Mouse (Mus musculus) forebrain, embryonic 16.5 days (tissue): ENCODE data around the gene Luc7l. TPM values are rescaled to one million over a fixed set of nuclear protein-coding genes. Genes with fewer than 3 reads are reported as not detected.

Experiments used
- ATAC-seq: fragments of 200-750 bp; cut with Nextera tagmentation; 2 replicates; pipeline ENCODE4 v1.8.0; 2017; ENCODE audit warnings: mild to moderate bottlenecking, moderate library complexity
- H3K27ac ChIP-seq: fragments of 300-500 bp; sonication (generic); 2 replicates; pipeline ENCODE4 v1.5.1; 2014; ENCODE audit warnings: low read length, control low read depth
- H3K27me3 ChIP-seq: fragments of 300-500 bp; sonication (generic); replicated peaks from 2 replicates; pipeline ENCODE4 v1.6.1; 2014; ENCODE audit warnings: low read length; ENCODE audit not compliant: control insufficient read depth, insufficient read depth
- H3K36me3 ChIP-seq: fragments of 300-500 bp; sonication (generic); 2 replicates; pipeline ENCODE4 v1.6.1; 2014; ENCODE audit not compliant: control insufficient read depth, insufficient read depth
- H3K4me1 ChIP-seq: fragments of 300-500 bp; sonication (generic); replicated peaks from 2 replicates; pipeline ENCODE4 v1.6.1; 2014; ENCODE audit warnings: low read length; ENCODE audit not compliant: control insufficient read depth, insufficient read depth
- H3K4me2 ChIP-seq: fragments of 300-500 bp; sonication (generic); 2 replicates; pipeline ENCODE4 v1.6.1; 2014; ENCODE audit warnings: mild to moderate bottlenecking, low read length, control low read depth
- H3K4me3 ChIP-seq: fragments of 300-500 bp; sonication (generic); replicated peaks from 2 replicates; pipeline ENCODE4 v1.5.1; 2014; ENCODE audit warnings: mild to moderate bottlenecking, low read length, control low read depth
- H3K9ac ChIP-seq: fragments of 300-500 bp; sonication (generic); replicated peaks from 2 replicates; pipeline ENCODE4 v1.6.1; 2014; ENCODE audit warnings: low read depth, low read length, control low read depth
- H3K9me3 ChIP-seq: fragments of 300-500 bp; sonication (generic); 2 replicates; pipeline ENCODE4 v1.6.1; 2016; ENCODE audit warnings: low read length; ENCODE audit not compliant: control insufficient read depth
- WGBS: fragments of 180-500 bp; shearing (Covaris S2); extraction: QIAGEN DNeasy Blood & Tissue Kit; methylation state at CpG from one replicate; pipeline ENCODE4 v1.1.7; 2014; 5-methylcytosine and 5-hydroxymethylcytosine counted together
- polyA plus RNA-seq: library from polyadenylated mRNA; unstranded; fragments of >200 nt; fragmentation: Nextera tagmentation; extraction: Ambion mirVana; gene quantifications from 2 replicates; pipeline ENCODE4 v1.2.1, GENCODE M21; 2015

The Luc7l gene
- polyA plus RNA-seq: 123 and 124 TPM in 2 replicates

DNA sequence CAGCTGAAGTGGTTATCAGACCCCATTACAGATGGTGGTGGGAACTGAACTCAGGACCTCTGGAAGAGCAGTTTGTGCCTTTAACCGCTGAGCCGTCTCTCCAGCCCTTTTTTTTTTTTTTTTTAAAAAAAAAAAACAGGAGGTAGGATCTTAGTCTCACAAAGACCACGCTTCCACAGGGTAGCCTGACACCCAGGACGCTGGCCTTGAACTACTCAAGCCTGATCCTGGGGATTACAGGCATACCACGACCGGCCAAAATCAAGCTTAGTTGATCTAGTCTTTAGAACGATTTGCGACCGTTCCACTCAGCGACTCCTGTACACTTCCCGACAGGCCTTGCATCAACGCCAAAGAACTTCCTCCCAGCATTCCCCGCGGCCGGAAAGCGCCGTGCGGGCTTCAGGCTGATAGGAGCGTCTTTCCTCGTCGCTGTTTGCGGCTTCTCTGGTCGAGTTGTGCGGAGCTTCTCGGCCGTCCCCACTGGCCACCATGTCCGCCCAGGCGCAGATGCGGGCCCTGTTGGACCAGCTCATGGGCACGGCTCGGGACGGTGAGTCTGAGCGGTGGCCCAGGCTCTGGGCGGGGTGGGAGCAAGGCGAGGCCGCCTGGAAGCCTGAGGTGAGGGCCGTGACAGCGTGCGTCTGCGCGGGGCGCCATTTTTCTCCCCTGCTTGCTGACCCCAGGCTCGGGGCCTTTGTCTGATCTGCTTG, at the start of gene Luc7l:
Luc7l (plus strand) TSS at position 358 of the 713 bp plus-strand sequence.
- H3K9me3 ChIP-seq: no peaks in the 10 kb centered on the region
- peak within 1 kb of the TSS; percentile 94 for H3K9ac ChIP-seq
- peaks cover 11% of the 10 kb centered on the region; the same call in 1 of the 2 replicates for H3K36me3 ChIP-seq
- H3K4me2 ChIP-seq: peak within 1 kb of the TSS; percentile 67
- peak within 1 kb of the TSS; percentile 98 for H3K27ac ChIP-seq
- under 1% methylated on average over 43 of the region's 43 CpGs for WGBS
- peak within 1 kb of the TSS; percentile 90 for H3K4me3 ChIP-seq
- H3K4me1 ChIP-seq: peaks cover 13% of the 10 kb centered on the region
- ATAC-seq: peak; percentile 98
- H3K27me3 ChIP-seq: no peaks in the 10 kb centered on the region

DNA sequence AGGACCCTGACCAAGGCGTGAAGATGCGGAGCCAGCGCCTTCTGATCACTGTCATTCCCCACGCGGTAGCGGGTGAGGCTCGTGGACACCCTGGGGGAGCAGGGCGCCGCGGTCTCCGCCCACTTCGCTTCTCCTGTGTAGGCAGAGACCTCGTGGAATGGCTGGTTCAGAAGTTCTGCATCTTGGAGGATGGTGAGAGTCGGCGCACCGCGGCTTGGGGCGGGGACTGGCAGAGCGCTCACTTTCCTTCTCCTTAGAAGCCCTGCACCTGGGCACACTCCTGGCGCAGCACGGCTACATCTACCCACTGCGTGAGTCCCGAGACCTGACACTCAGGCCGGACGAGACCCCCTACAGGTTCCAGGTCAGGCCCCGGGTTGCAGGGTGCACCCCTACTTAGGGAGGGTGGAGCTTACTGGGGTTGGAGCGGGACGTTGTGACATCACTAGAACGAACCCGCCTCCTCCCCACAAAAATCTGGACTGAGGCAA, 49.3 kb upstream of the Luc7l start:
- Histone ChIP-seq H3K4me2 (peak overlapping the region; percentile 81), H3K9me3 (no peaks in the 10 kb centered on the region), H3K27ac (no peak overlapping the region), H3K36me3 (no peaks in the 10 kb centered on the region), H3K27me3 (peaks cover 30% of the 10 kb centered on the region), H3K4me3 (peak overlapping the region; percentile 48), H3K9ac (peak overlapping the region; percentile 12; the same call in 1 of the 2 replicates), H3K4me1 (peaks cover 17% of the 10 kb centered on the region)
- 2% methylated on average over 30 of the region's 30 CpGs for WGBS
- peak; percentile 52 for ATAC-seq

DNA sequence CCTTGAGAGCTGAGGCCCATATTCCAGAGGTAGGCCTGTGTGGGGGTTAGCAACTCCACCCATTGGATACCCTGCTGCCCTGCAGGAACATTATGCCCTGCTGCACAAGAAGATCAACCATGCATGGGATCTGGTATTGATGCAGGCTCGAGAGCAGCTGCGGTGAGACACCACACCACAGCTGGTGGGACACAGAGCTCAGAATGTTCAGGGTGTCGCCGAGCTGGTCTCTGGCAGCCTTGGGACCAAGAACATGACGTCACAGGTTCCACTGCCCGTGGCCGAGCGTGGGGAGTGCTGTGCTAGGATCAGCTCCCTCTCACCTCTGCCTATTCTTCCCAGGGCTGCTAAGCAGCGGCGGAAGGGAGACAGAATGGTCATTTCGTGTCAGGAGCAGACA, 47.9 kb upstream of the Luc7l start:
- 25% methylated on average over 11 of the region's 11 CpGs for WGBS
- peaks cover 29% of the 10 kb centered on the region for H3K27me3 ChIP-seq
- no peak overlapping the region for H3K4me2 ChIP-seq

DNA sequence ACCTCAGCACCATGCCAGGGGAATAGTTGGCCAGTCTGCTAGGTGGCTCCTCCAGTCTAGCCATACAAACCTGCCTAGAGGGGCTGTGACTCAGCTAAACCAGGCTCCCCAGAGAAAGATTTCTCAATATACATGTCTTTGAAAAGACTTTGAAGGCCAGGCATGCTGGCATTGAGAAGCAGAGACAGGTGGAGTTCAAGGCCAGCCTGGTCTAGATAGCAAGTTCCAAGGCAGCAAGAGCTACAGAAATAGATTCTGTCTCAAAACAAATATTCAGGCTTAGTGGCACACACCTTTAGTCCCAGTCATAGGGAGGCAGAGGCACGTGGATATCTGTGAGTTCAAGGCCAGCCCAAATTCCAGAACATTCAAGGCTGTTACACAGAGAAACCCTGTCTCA, 46.3 kb upstream of the Luc7l start:
- H3K27ac ChIP-seq: no peak overlapping the region
- H3K36me3 ChIP-seq: no peaks in the 10 kb centered on the region
- peaks cover 23% of the 10 kb centered on the region for H3K27me3 ChIP-seq
- no peak overlapping the region for H3K4me2 ChIP-seq
- no peak overlapping the region for H3K9ac ChIP-seq
- WGBS: 60% methylated on average over 1 of the region's 1 CpGs
- peaks cover 10% of the 10 kb centered on the region for H3K4me1 ChIP-seq
- no peak overlapping the region for H3K4me3 ChIP-seq
- H3K9me3 ChIP-seq: no peaks in the 10 kb centered on the region
- ATAC-seq: no peak

More for the DNA sequence above, 47.9 kb upstream of the Luc7l start:
- H3K4me1 ChIP-seq: peaks cover 17% of the 10 kb centered on the region
- H3K27ac ChIP-seq: no peak overlapping the region
- H3K36me3 ChIP-seq: no peaks in the 10 kb centered on the region
- no peak overlapping the region for H3K4me3 ChIP-seq
- no peaks in the 10 kb centered on the region for H3K9me3 ChIP-seq
- H3K9ac ChIP-seq: no peak overlapping the region
- ATAC-seq: no peak

DNA sequence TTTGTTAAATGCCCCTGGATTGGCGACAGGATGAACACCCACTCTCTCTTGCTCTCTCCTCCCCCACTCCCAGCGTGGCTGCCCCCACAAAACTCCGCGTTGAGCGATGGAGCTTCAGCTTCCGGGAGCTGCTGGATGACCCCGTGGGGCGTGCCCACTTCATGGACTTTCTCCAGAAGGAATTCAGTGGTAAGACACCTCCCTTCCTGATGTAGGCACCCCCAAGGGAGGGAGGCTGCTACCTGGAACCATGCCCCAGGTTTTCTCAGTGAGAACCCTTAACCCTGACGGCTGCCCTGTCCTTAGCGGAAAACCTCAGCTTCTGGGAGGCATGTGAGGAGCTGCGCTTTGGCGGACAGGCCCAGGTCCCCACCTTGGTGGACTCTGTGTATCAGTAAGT, 45.0 kb upstream of the Luc7l start, which contains the start of gene Arhgdig:
Arhgdig (minus strand) TSS at position 101 of the 400 bp plus-strand sequence.
- whole genome bisulfite sequencing: 90% methylated on average over 12 of the region's 12 CpGs
- no peak within 1 kb of the TSS for H3K27ac ChIP-seq
- H3K27me3 ChIP-seq: peaks cover 14% of the 10 kb centered on the region
- H3K36me3 ChIP-seq: no peaks in the 10 kb centered on the region
- ATAC-seq: no peak
- no peak within 1 kb of the TSS for H3K4me3 ChIP-seq
- no peaks in the 10 kb centered on the region for H3K9me3 ChIP-seq
- H3K4me2 ChIP-seq: no peak within 1 kb of the TSS
- H3K9ac ChIP-seq: no peak within 1 kb of the TSS
- peaks cover 9% of the 10 kb centered on the region for H3K4me1 ChIP-seq

DNA sequence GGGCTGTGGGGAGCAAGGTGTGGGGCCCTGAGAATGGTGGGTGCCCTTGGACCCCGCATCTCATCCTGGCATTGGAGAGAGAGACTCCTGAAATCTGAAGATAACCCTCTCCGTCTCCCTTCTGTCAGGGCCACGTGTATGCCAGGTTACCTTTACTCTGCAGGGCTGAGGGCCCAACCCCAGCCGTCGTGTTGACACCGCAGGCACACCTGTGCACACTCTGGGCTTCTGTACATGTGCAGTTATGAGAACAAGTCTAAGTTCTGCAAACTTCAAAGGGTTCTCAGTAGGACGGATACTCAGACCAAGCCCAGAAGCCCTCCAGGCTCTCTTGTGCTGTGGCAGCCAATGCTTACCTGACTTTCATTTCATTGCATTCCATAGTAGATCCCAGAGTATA, 40.5 kb upstream of the Luc7l start:
- Histone ChIP-seq H3K9ac (no peak overlapping the region), H3K36me3 (no peaks in the 10 kb centered on the region), H3K4me1 (no peaks in the 10 kb centered on the region), H3K27me3 (no peaks in the 10 kb centered on the region), H3K4me3 (no peak overlapping the region), H3K4me2 (no peak overlapping the region), H3K27ac (no peak overlapping the region), H3K9me3 (no peaks in the 10 kb centered on the region)
- WGBS: 93% methylated on average over 7 of the region's 7 CpGs
- ATAC-seq: no peak

DNA sequence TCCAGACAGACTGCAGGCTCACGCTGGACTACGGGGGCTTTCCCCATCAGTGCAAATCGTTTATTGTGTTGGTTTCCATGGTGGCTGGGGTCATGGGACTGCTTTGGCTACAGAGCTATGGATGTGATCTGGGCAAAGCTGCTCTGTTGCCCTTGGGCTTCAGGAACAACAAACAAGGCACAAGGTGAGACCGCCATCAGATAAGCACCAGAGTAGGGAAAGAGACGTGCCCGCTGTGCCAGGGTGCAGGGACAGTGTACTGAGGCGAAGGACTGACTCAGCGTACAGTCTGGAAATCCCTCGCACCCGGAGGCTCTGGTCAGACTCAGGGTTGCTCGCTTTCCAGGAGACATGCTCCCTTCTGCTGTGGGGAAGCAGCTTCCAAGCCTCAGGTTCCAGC, 40.0 kb upstream of the Luc7l start:
- ATAC-seq: no peak
- Histone ChIP-seq H3K27ac (no peak overlapping the region), H3K4me2 (no peak overlapping the region), H3K9me3 (no peaks in the 10 kb centered on the region), H3K4me3 (no peak overlapping the region), H3K27me3 (no peaks in the 10 kb centered on the region), H3K36me3 (no peaks in the 10 kb centered on the region), H3K4me1 (no peaks in the 10 kb centered on the region), H3K9ac (no peak overlapping the region)
- 89% methylated on average over 11 of the region's 11 CpGs for WGBS

DNA sequence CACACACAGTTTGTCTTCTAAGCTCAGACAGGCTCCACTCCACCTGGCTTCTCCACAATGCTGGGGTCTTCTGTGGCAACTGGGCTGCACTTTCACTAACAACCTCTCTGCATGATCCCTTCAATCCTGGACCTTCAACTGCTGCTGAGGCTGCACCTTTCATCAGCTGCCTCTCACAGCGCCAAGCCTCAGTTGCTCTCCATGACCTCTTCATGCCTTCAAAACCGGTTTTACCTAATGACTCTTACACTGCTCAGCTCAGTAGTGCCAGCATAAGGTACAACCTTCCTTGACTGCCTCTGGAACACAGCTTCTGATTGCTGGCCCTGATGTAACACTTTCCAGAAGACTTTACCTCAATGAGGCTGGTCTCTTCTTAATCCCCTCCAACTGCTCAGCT, 31.2 kb upstream of the Luc7l start:
- Histone ChIP-seq H3K9ac (no peak overlapping the region), H3K4me3 (no peak overlapping the region), H3K27ac (no peak overlapping the region), H3K9me3 (no peaks in the 10 kb centered on the region), H3K36me3 (no peaks in the 10 kb centered on the region), H3K27me3 (no peaks in the 10 kb centered on the region), H3K4me2 (no peak overlapping the region), H3K4me1 (no peaks in the 10 kb centered on the region)
- no peak for ATAC-seq
- WGBS: 69% methylated on average over 2 of the region's 2 CpGs

DNA sequence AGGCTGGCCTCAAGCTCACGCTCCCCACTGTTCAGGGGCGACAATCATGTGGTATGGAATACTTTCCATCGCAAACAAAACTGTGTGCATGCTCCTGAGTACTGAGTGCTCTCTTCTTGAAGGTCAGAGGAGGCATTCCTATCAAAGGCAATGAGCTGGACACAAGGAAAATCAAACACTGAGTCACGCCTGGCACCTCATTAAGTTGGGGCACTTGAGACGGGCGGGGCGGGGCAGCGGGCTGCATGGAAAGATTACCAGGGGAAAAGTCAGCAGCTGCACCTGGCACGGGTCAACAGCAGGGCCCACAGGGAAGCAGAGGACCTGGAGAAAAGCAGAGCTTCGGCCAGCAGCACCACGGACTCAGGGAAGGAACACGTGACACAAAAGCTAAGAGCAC, 27.5 kb upstream of the Luc7l start:
- Histone ChIP-seq H3K4me2 (no peak overlapping the region), H3K4me1 (no peaks in the 10 kb centered on the region), H3K27ac (no peak overlapping the region), H3K9me3 (no peaks in the 10 kb centered on the region), H3K9ac (no peak overlapping the region), H3K36me3 (no peaks in the 10 kb centered on the region), H3K4me3 (no peak overlapping the region), H3K27me3 (no peaks in the 10 kb centered on the region)
- 86% methylated on average over 12 of the region's 12 CpGs for WGBS
- no peak for ATAC-seq
